Mouse (Mus musculus): ENCODE data around the gene Slc37a3. TPM values are rescaled to one million over a fixed set of nuclear protein-coding genes. Genes with fewer than 3 reads are reported as not detected.

Slc37a3 gene
- total and polyA plus RNA-seq, 2 experiments = 11.5 to 13.7 TPM

DNA sequence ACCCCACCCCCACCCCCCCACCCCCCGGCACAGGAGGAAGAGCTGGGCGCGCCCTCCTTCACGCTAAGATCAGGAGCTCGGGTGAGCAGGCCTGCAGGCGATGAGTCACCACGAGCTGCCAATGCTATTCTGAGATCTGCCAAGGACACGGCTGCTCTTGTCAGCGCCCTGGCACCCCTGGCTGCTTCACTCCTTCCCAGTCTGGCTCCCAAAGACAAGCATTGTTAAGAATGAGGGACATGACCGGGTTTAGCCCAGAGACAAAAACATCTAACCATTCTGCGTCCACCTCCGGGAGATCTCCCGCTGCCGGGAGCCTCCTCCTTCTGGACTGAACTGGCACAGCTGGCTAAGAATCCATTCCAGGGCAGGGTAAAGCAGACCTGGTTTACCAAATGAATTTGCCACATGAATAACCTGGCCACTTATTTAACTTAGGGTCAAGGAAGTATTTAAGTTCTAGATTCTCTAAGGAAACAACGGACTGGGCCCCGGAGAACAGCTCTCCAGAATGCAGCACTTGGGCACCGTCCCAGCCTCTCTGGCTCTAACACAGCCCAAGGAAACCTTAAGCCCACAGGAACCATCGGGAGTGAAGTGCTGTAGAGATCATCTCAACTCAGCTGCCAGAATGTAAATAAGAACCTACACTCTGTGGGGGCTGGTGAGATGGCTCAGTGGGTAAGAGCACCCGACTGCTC lies 58.3 kb downstream of the Slc37a3 start:
- TF ChIP-seq POLR2A (IDR thresholded peaks at IDR 0.05; ENCODE audit: extremely low read depth, insufficient read depth, low read length) = no peak
- TF ChIP-seq CTCF (IDR thresholded peaks at IDR 0.05; ENCODE audit: low read depth, low read length) = no peak
- H3K27me3 ChIP-seq (ENCODE audit: control insufficient read depth, insufficient read depth, low read length) = no peaks in the 10 kb centered on the region
- 75% methylated on average over 18 of the region's 19 CpGs for WGBS
- H3K4me1 ChIP-seq (ENCODE audit: control insufficient read depth, insufficient read depth, low read length) = no peaks in the 10 kb centered on the region
- H3K36me3 ChIP-seq (ENCODE audit: control insufficient read depth, insufficient read depth, low read length) = no peaks in the 10 kb centered on the region
- H3K9ac ChIP-seq (ENCODE audit: low read depth, low read length) = no peak overlapping the region; the same call in 1 of the 2 replicates
- H3K4me3 ChIP-seq (ENCODE audit: insufficient read depth, low read depth, low read length) = no peak overlapping the region
- no peaks in the 10 kb centered on the region for H3K79me2 ChIP-seq (ENCODE audit: control insufficient read depth, insufficient read depth, low read length)
- no peak overlapping the region for H3K27ac ChIP-seq (replicated peaks; ENCODE audit: insufficient read depth, low read depth, low read length)
- DNase-seq (ENCODE audit: extremely low read depth, low read depth, low spot score) = no peak

DNA sequence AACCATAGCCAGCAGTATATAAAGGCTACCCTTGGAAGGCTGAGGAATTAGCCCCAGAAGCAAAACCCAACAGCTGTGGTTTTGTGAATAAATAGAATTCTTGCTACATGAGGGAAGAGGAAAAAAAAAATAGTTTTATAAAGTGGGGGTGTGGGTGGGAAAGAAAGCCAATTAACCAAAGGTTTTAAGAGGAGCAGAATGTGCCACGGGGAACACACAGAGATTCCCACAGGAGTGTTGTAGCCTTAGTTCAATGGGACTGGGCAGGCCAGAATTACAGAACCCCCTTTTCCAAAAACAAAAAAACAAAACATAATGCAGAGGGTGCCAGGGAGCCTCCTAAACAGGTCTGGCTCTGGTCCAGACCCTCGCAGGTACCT lies 58.9 kb downstream of the Slc37a3 start:
- Histone ChIP-seq H3K79me2 (ENCODE audit: control insufficient read depth, insufficient read depth, low read length) (no peaks in the 10 kb centered on the region), H3K27me3 (ENCODE audit: control insufficient read depth, insufficient read depth, low read length) (no peaks in the 10 kb centered on the region), H3K27ac (replicated peaks; ENCODE audit: insufficient read depth, low read depth, low read length) (no peak overlapping the region), H3K9ac (ENCODE audit: low read depth, low read length) (no peak overlapping the region), H3K36me3 (ENCODE audit: control insufficient read depth, insufficient read depth, low read length) (no peaks in the 10 kb centered on the region), H3K4me1 (ENCODE audit: control insufficient read depth, insufficient read depth, low read length) (no peaks in the 10 kb centered on the region), H3K4me3 (ENCODE audit: insufficient read depth, low read depth, low read length) (no peak overlapping the region)
- DNase-seq (ENCODE audit: extremely low read depth, low read depth, low spot score) = no peak
- TF ChIP-seq POLR2A (IDR thresholded peaks at IDR 0.05; ENCODE audit: extremely low read depth, insufficient read depth, low read length) (no peak), CTCF (IDR thresholded peaks at IDR 0.05; ENCODE audit: low read depth, low read length) (no peak)
- 93% methylated on average over 2 of the region's 2 CpGs for WGBS

DNA sequence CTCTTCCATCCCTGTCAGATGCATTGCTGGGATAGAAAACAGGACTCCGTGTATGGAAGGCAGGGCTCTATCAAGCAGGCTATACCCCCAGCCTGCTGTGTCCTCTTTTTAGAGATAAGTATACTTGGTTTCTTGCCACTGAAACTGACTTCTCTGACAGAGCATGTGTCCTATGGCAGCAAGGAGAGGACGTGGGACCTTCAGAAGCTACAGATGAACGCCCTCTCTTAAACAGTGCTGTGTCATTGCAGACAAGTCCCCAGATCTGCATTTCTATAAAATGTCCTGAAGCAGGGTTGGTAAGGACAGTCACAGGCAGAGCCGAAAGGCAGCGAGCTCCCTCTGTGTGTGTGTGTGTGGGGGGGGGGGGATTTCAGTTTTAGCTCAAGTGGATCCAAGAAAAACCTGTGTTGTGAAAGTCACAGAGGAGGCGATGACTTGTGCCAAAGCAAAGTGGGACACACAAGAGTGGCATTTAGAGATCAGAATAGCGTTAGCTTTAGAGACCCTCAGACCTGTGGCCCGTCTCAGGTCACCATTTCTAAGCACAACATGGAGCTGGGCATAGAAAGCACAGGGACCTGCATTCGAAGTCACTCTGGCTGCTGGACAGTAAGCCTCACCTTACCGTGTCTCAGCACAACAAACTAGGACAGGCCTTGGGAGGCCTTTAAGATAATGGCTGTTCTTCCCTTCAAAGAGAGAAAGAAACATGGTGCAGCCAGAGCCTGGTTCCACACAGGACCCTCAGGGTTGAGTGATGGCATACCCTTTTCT lies 59.4 kb downstream of the Slc37a3 start:
- Histone ChIP-seq H3K27me3 (ENCODE audit: control insufficient read depth, insufficient read depth, low read length) (no peaks in the 10 kb centered on the region), H3K4me3 (ENCODE audit: insufficient read depth, low read depth, low read length) (no peak overlapping the region), H3K4me1 (ENCODE audit: control insufficient read depth, insufficient read depth, low read length) (no peaks in the 10 kb centered on the region), H3K36me3 (ENCODE audit: control insufficient read depth, insufficient read depth, low read length) (no peaks in the 10 kb centered on the region), H3K79me2 (ENCODE audit: control insufficient read depth, insufficient read depth, low read length) (no peaks in the 10 kb centered on the region), H3K9ac (ENCODE audit: low read depth, low read length) (no peak overlapping the region), H3K27ac (replicated peaks; ENCODE audit: insufficient read depth, low read depth, low read length) (no peak overlapping the region)
- TF ChIP-seq CTCF (IDR thresholded peaks at IDR 0.05; ENCODE audit: low read depth, low read length) = no peak
- no peak for TF ChIP-seq POLR2A (IDR thresholded peaks at IDR 0.05; ENCODE audit: extremely low read depth, insufficient read depth, low read length)
- WGBS = 92% methylated on average over 10 of the region's 10 CpGs
- no peak for DNase-seq (ENCODE audit: extremely low read depth, low read depth, low spot score)

- Histone ChIP-seq H3K4me1 (ENCODE audit: control insufficient read depth, insufficient read depth, low read length) (no peaks in the 10 kb centered on the region), H3K79me2 (ENCODE audit: control insufficient read depth, insufficient read depth, low read length) (no peaks in the 10 kb centered on the region), H3K27ac (replicated peaks; ENCODE audit: insufficient read depth, low read depth, low read length) (no peak overlapping the region), H3K4me3 (ENCODE audit: insufficient read depth, low read depth, low read length) (no peak overlapping the region), H3K27me3 (ENCODE audit: control insufficient read depth, insufficient read depth, low read length) (no peaks in the 10 kb centered on the region), H3K36me3 (ENCODE audit: control insufficient read depth, insufficient read depth, low read length) (no peaks in the 10 kb centered on the region), H3K9ac (ENCODE audit: low read depth, low read length) (no peak overlapping the region)
- TF ChIP-seq CTCF (IDR thresholded peaks at IDR 0.05; ENCODE audit: low read depth, low read length) = no peak
- TF ChIP-seq POLR2A (IDR thresholded peaks at IDR 0.05; ENCODE audit: extremely low read depth, insufficient read depth, low read length) = no peak
- WGBS = 89% methylated on average over 5 of the region's 6 CpGs
- no peak for DNase-seq (ENCODE audit: extremely low read depth, low read depth, low spot score)
These were observed 61.4 kb downstream of the Slc37a3 start for GRCm38 (mm10) chr6:39316089-39316488.

DNA sequence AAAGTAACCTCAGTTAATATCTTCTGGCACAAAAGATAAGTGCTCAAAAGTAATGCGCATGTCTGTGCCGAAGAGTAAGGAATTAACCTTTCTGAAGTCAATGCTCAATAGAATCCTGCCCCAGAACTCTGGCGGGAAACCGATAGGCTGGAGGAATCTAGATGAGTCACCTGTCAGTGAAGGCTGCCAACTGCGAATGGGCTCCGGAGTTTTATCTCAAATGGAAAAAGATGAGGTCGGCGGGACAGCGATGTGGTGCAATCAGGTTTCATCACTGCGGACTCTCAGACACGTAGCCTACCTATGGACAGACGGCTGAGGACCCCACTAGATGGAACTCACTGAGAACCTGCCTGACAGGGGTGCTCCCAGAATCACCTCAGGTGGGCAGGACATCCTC lies 63.0 kb downstream of the Slc37a3 start:
- TF ChIP-seq POLR2A (IDR thresholded peaks at IDR 0.05; ENCODE audit: extremely low read depth, insufficient read depth, low read length) (no peak), CTCF (IDR thresholded peaks at IDR 0.05; ENCODE audit: low read depth, low read length) (no peak)
- WGBS = 81% methylated on average over 12 of the region's 12 CpGs

DNA sequence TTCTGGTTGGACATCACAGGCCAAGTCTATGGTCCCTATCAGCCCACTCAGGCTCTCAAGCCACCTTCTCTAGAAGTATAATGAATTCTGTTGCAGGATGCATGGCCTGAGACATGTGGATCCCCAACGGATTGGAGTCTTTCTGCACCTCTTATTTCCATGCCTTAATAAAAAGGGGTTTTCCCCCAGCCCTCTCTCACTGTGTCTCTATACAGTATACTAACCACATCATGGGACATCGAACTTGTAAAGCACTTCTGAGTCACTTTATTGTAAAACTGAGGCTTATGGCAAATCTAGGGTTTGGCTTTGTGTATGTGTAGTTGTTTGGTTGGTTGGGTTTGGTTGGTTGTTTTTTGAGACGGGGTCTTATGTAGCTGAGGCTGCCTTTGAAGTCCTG lies 65.7 kb downstream of the Slc37a3 start:
- Histone ChIP-seq H3K4me3 (ENCODE audit: insufficient read depth, low read depth, low read length) (no peak overlapping the region), H3K36me3 (ENCODE audit: control insufficient read depth, insufficient read depth, low read length) (no peaks in the 10 kb centered on the region), H3K4me1 (ENCODE audit: control insufficient read depth, insufficient read depth, low read length) (no peaks in the 10 kb centered on the region), H3K9ac (ENCODE audit: low read depth, low read length) (no peak overlapping the region), H3K79me2 (ENCODE audit: control insufficient read depth, insufficient read depth, low read length) (no peaks in the 10 kb centered on the region), H3K27ac (replicated peaks; ENCODE audit: insufficient read depth, low read depth, low read length) (no peak overlapping the region), H3K27me3 (ENCODE audit: control insufficient read depth, insufficient read depth, low read length) (no peaks in the 10 kb centered on the region)
- WGBS = 92% methylated on average over 3 of the region's 3 CpGs
- TF ChIP-seq POLR2A (IDR thresholded peaks at IDR 0.05; ENCODE audit: extremely low read depth, insufficient read depth, low read length) = no peak
- no peak for TF ChIP-seq CTCF (IDR thresholded peaks at IDR 0.05; ENCODE audit: low read depth, low read length)
- DNase-seq (ENCODE audit: extremely low read depth, low read depth, low spot score) = no peak

More for the DNA sequence above, 63.0 kb downstream of the Slc37a3 start:
- Histone ChIP-seq H3K36me3 (ENCODE audit: control insufficient read depth, insufficient read depth, low read length) (no peaks in the 10 kb centered on the region), H3K9ac (ENCODE audit: low read depth, low read length) (no peak overlapping the region), H3K27me3 (ENCODE audit: control insufficient read depth, insufficient read depth, low read length) (no peaks in the 10 kb centered on the region), H3K79me2 (ENCODE audit: control insufficient read depth, insufficient read depth, low read length) (no peaks in the 10 kb centered on the region), H3K4me1 (ENCODE audit: control insufficient read depth, insufficient read depth, low read length) (no peaks in the 10 kb centered on the region), H3K4me3 (ENCODE audit: insufficient read depth, low read depth, low read length) (no peak overlapping the region), H3K27ac (replicated peaks; ENCODE audit: insufficient read depth, low read depth, low read length) (no peak overlapping the region)
- no peak for DNase-seq (ENCODE audit: extremely low read depth, low read depth, low spot score)

All from liver, adult 2 months (tissue).